ENCODE assay signal across 15 mouse cellular contexts in genomic region chr11:108267825-108268224, GRCm38 (mm10).
DNase-seq lines count a peak whose midpoint lies in the region; ATAC-seq and TF ChIP-seq lines count a peak whose summit lies in the region.
"Had no signal": no experiment of that assay in that cellular context is flagged by ENCODE, and none has a peak within 500 bp of the region (broad histone marks: within the 10 kb centered on the region; RNA-seq: fewer than 3 reads in every experiment).

No protein-coding gene starts in this region.

- H3K4me2 ChIP-seq in kidney, embryonic 15.5 days = no peak overlapping the region
- H3K4me2 ChIP-seq: intestine, embryonic 15.5 days; liver, embryonic 12.5 days had no signal

- H3K9ac ChIP-seq in kidney, embryonic 15.5 days = no peak overlapping the region
- H3K9ac ChIP-seq: intestine, embryonic 15.5 days; liver, embryonic 12.5 days had no signal

- no peaks in the 10 kb centered on the region for H3K36me3 ChIP-seq in spleen, adult 2 months (ENCODE audit: control insufficient read depth, insufficient read depth, low read length)
- no peaks in the 10 kb centered on the region for H3K36me3 ChIP-seq in kidney, embryonic 15.5 days
- H3K36me3 ChIP-seq: intestine, embryonic 15.5 days; liver, embryonic 12.5 days had no signal

- 57% methylated on average over 7 of the region's 7 CpGs for WGBS in spleen, adult 2 months
- WGBS in kidney, embryonic 15.5 days = 29% methylated on average over 7 of the region's 7 CpGs

- H3K9me3 ChIP-seq in kidney, embryonic 15.5 days (replicated peaks) = no peaks in the 10 kb centered on the region
- H3K9me3 ChIP-seq: intestine, embryonic 15.5 days; liver, embryonic 12.5 days had no signal

- TF ChIP-seq POLR2A in spleen, adult 2 months (IDR thresholded peaks at IDR 0.05; ENCODE audit: low read depth, low read length) = no peak

- H3K4me3 ChIP-seq in spleen, adult 2 months (ENCODE audit: extremely low read depth, insufficient read depth, insufficient read length) = no peak overlapping the region
- no peak overlapping the region for H3K4me3 ChIP-seq in kidney, embryonic 15.5 days (replicated peaks)
- H3K4me3 ChIP-seq: intestine, embryonic 15.5 days; left cerebral cortex, adult 2 months; liver, embryonic 12.5 days had no signal

- peak; percentile 6 to 10 for DNase-seq in heart, adult 9 months (ENCODE audit: low spot score in 2 of 2)
- DNase-seq in heart, adult 8-10 months (ENCODE audit: low spot score) = no peak
- peak in 1 of 2 experiments; percentile 52 for DNase-seq in spleen, adult 2 months (ENCODE audit: low read depth in 1 of 2, low spot score in 2 of 2)
- DNase-seq in spleen, postnatal 4 days (ENCODE audit: low spot score in 2 of 2) = no peak
- no peak for DNase-seq in ovary, postnatal 10 days (ENCODE audit: low spot score)
- DNase-seq in layer of hippocampus, adult 18-20 months (ENCODE audit: low spot score in 2 of 2) = no peak
- DNase-seq in left cerebral cortex, adult 11 months (ENCODE audit: low spot score) = no peak
- DNase-seq: cerebellum, adult 8-10 months; gastrocnemius, postnatal 10 days; heart, postnatal 4 days; lung, postnatal 14 days had no signal

- H3K27me3 ChIP-seq in spleen, adult 2 months (ENCODE audit: control insufficient read depth, insufficient read depth, low read length) = no peaks in the 10 kb centered on the region
- no peaks in the 10 kb centered on the region for H3K27me3 ChIP-seq in kidney, embryonic 15.5 days
- H3K27me3 ChIP-seq: intestine, embryonic 15.5 days; liver, embryonic 12.5 days had no signal

- 0 out of 2 replicates have a peak overlapping the region, but pooled peaks have one; percentile 20 for H3K27ac ChIP-seq in spleen, adult 2 months (ENCODE audit: insufficient read depth, low read length)
- 0 out of 2 replicates have a peak overlapping the region, but pooled peaks have one; percentile 48 for H3K27ac ChIP-seq in kidney, embryonic 15.5 days
- H3K27ac ChIP-seq: intestine, embryonic 15.5 days; left cerebral cortex, adult 2 months; liver, embryonic 12.5 days had no signal

- peaks cover 27% of the 10 kb centered on the region; the same call in 1 of the 2 replicates for H3K4me1 ChIP-seq in spleen, adult 2 months (ENCODE audit: control insufficient read depth, insufficient read depth, insufficient read length)
- peaks cover 58% of the 10 kb centered on the region for H3K4me1 ChIP-seq in kidney, embryonic 15.5 days

- no peak for TF ChIP-seq CTCF in spleen, adult 2 months (IDR thresholded peaks at IDR 0.05; ENCODE audit: extremely low read depth, insufficient read depth, insufficient read length, insufficient replicate concordance)

- 0 out of 2 replicates have a peak, but pooled peaks have one; percentile 35 for ATAC-seq in kidney, embryonic 15.5 days (replicated peaks; ENCODE audit: low FRiP score)
- ATAC-seq: intestine, embryonic 15.5 days; liver, embryonic 12.5 days had no signal

Comparison
In these comparisons a context has a peak if more than half of its experiments do, and no peak if none do; other contexts are left out.
1. DNase-seq: peak in heart, adult 9 months (2 of 2); none in heart, adult 8-10 months (single experiment), spleen, postnatal 4 days (0 of 2), ovary, postnatal 10 days (single experiment), layer of hippocampus, adult 18-20 months (0 of 2) and left cerebral cortex, adult 11 months (single experiment).